Mouse (Mus musculus) forebrain, embryonic 14.5 days (tissue): ENCODE measurements around the gene Sept8. TPM values are rescaled to one million over a fixed set of nuclear protein-coding genes. Genes with fewer than 3 reads are reported as not detected.

Source experiments
- ATAC-seq: fragments of 200-750 bp; cut with Nextera tagmentation; 2 replicates; pipeline ENCODE4 v1.8.0; 2017; ENCODE audit warnings: mild to moderate bottlenecking, moderate library complexity
- DNase-seq: peaks from one replicate; pipeline ENCODE4 v3.0.0-alpha.2; 2015; ENCODE audit warnings: low spot score
- H3K27ac ChIP-seq: fragments of 300-500 bp; sonication (generic); 2 replicates; pipeline ENCODE4 v1.5.1; 2014; ENCODE audit warnings: low read depth, mild to moderate bottlenecking, control low read depth, low read length, moderate library complexity
- H3K27me3 ChIP-seq: fragments of 300-500 bp; sonication (generic); replicated peaks from 2 replicates; pipeline ENCODE4 v1.6.1; 2014; ENCODE audit warnings: low read length, control low read depth, mixed read lengths; ENCODE audit not compliant: control insufficient read depth, insufficient read depth
- H3K36me3 ChIP-seq: fragments of 300-500 bp; sonication (generic); 2 replicates; pipeline ENCODE4 v1.6.1; 2014; ENCODE audit warnings: low read length, control low read depth; ENCODE audit not compliant: control insufficient read depth, insufficient read depth
- H3K4me1 ChIP-seq: fragments of 300-500 bp; sonication (generic); 2 replicates; pipeline ENCODE4 v1.6.1; 2014; ENCODE audit warnings: antibody characterized with exemption, low read length, control low read depth; ENCODE audit not compliant: control insufficient read depth, insufficient read depth
- H3K4me2 ChIP-seq: fragments of 300-500 bp; sonication (generic); 2 replicates; pipeline ENCODE4 v1.6.1; 2014; ENCODE audit warnings: mild to moderate bottlenecking, control low read depth, low read length
- H3K4me3 ChIP-seq: fragments of 300-500 bp; sonication (generic); 2 replicates; pipeline ENCODE4 v1.5.1; 2014; ENCODE audit warnings: low read depth, low read length, control low read depth
- H3K9ac ChIP-seq: fragments of 300-500 bp; sonication (generic); 2 replicates; pipeline ENCODE4 v1.6.1; 2014; ENCODE audit warnings: mild to moderate bottlenecking, low read length, control low read depth, moderate library complexity
- H3K9me3 ChIP-seq: fragments of 300-500 bp; sonication (generic); replicated peaks from 2 replicates; pipeline ENCODE4 v1.6.1; 2016; ENCODE audit warnings: low read length, control low read depth, mixed read lengths; ENCODE audit not compliant: control insufficient read depth
- WGBS: fragments of 180-500 bp; shearing (Covaris S2); extraction: QIAGEN DNeasy Blood & Tissue Kit; methylation state at CpG from one replicate; pipeline ENCODE4 v1.1.7; 2014; 5-methylcytosine and 5-hydroxymethylcytosine counted together
- polyA plus RNA-seq: library from polyadenylated mRNA; unstranded; fragments of >200 nt; fragmentation: Nextera tagmentation; extraction: Ambion mirVana; gene quantifications from 2 replicates; pipeline ENCODE4 v1.2.1, GENCODE M21; 2014

Sept8 gene
- polyA plus RNA-seq, 1 experiment from 2014 or later = 12.3 TPM

GRCm38 (mm10) chr11:53505026-53505663 lies 13.9 kb upstream of the Sept8 start:
- Histone ChIP-seq H3K4me1 (no peaks in the 10 kb centered on the region), H3K4me3 (no peak overlapping the region), H3K27ac (no peak overlapping the region), H3K9me3 (no peaks in the 10 kb centered on the region), H3K9ac (no peak overlapping the region), H3K36me3 (no peaks in the 10 kb centered on the region), H3K4me2 (no peak overlapping the region), H3K27me3 (no peaks in the 10 kb centered on the region)
- DNase-seq = peak; percentile 70
- 57% methylated on average over 5 of the region's 5 CpGs for WGBS
- peak; percentile 55; the same call in 1 of the 2 replicates for ATAC-seq

DNA sequence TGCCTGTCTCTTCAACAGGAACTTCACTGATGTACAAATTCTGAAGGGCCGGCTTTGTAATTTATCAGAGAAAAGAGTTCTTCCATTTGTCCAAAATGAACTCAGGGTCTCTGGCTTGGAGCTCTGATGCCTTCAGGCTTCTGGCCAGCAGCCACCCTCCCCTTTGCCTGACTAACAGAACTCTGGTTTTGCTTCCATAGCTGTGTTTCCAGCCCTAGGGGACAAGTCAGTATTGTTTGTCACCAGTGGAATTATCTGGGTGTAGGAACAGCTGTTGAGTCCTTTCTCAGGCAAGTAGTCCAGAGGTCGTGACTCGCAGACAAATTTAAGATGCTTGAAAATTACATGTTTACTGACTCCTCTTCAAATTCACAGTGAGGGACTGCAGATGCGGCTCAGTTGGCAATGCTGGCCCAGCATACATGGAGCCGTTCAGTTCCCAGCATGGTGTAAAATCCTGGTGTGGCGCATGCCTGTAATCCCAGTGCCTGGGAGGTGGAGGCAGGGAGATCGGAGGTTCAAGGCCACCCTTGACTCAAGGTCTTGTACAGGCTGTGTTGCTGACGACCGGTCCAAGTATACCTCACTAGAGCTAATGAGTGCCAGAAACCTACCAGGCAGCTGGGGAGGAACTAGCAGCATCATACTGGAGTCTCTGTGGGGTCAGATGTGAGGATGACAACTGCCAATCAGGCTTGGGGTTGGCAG lies 11.8 kb upstream of the Sept8 start:
- no peak overlapping the region for H3K4me3 ChIP-seq
- WGBS = 85% methylated on average over 9 of the region's 9 CpGs
- H3K4me2 ChIP-seq = no peak overlapping the region
- H3K36me3 ChIP-seq = no peaks in the 10 kb centered on the region
- H3K27me3 ChIP-seq = no peaks in the 10 kb centered on the region
- H3K4me1 ChIP-seq = no peaks in the 10 kb centered on the region
- ATAC-seq = no peak
- no peak overlapping the region for H3K9ac ChIP-seq
- no peak overlapping the region for H3K27ac ChIP-seq
- DNase-seq = no peak
- H3K9me3 ChIP-seq = no peaks in the 10 kb centered on the region

DNA sequence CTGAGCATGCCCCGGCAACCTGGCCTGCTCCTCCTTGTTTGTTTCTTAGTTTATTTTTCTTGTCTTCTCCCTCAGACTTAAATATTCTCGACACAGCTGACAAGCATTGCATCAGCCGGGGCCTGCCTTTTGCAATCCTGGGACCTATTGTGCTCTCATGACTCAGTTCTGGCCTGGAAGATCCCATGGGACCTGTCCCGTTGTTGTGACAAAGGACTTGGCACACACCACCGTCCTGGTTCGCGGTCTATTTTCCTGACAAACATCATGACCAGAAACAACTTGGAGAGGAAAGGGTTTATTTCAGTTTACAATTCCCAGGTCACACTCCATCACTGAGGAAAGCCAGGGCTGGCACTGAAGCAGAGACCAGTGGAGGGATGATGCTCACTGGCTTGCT lies 10.9 kb upstream of the Sept8 start:
- DNase-seq = no peak
- no peak for ATAC-seq
- H3K9ac ChIP-seq = no peak overlapping the region
- no peak overlapping the region for H3K27ac ChIP-seq
- no peak overlapping the region for H3K4me2 ChIP-seq
- no peaks in the 10 kb centered on the region for H3K4me1 ChIP-seq
- WGBS = 69% methylated on average over 7 of the region's 7 CpGs
- H3K9me3 ChIP-seq = no peaks in the 10 kb centered on the region
- H3K4me3 ChIP-seq = no peak overlapping the region
- no peaks in the 10 kb centered on the region for H3K36me3 ChIP-seq
- no peaks in the 10 kb centered on the region for H3K27me3 ChIP-seq

GRCm38 (mm10) chr11:53508591-53508990 lies 10.5 kb upstream of the Sept8 start:
- Histone ChIP-seq H3K9ac (no peak overlapping the region), H3K4me2 (no peak overlapping the region), H3K36me3 (no peaks in the 10 kb centered on the region), H3K4me3 (no peak overlapping the region), H3K4me1 (no peaks in the 10 kb centered on the region), H3K27ac (no peak overlapping the region), H3K27me3 (no peaks in the 10 kb centered on the region), H3K9me3 (no peaks in the 10 kb centered on the region)
- DNase-seq = no peak
- no peak for ATAC-seq
- 55% methylated on average over 3 of the region's 3 CpGs for WGBS

DNA sequence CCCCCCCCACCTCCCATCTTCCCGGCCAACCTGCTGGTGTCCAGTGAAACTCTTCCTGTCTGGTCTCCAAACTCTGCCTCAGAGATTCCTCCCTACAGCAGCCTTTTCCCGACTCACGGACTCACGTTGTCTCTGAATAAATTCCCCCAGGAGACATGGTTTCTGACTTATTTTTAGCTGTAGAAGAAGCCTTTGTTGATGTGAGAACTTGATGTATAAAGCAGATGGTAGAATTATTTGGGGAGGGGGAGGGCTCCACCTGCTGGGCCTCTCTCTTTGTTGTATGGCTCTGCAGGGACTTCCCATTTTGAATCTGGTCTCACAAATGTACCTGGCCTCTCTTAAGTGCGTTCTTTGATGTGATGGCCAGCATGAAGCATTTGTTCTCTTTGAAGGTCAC lies 8.7 kb upstream of the Sept8 start:
- ATAC-seq (no peak), DNase-seq (peak; percentile 43)
- 57% methylated on average over 5 of the region's 5 CpGs for WGBS
- Histone ChIP-seq H3K4me3 (no peak overlapping the region), H3K27ac (no peak overlapping the region), H3K36me3 (no peaks in the 10 kb centered on the region), H3K4me2 (no peak overlapping the region), H3K4me1 (no peaks in the 10 kb centered on the region), H3K9me3 (no peaks in the 10 kb centered on the region), H3K9ac (no peak overlapping the region), H3K27me3 (no peaks in the 10 kb centered on the region)

- no peaks in the 10 kb centered on the region for H3K27me3 ChIP-seq
- no peak overlapping the region for H3K4me3 ChIP-seq
- H3K4me2 ChIP-seq = no peak overlapping the region
- DNase-seq (no peak), ATAC-seq (no peak)
- peaks cover 14% of the 10 kb centered on the region for H3K4me1 ChIP-seq
- H3K9me3 ChIP-seq = no peaks in the 10 kb centered on the region
- H3K36me3 ChIP-seq = no peaks in the 10 kb centered on the region
- no peak overlapping the region for H3K9ac ChIP-seq
- no peak overlapping the region for H3K27ac ChIP-seq
- 68% methylated on average over 8 of the region's 8 CpGs for WGBS
These were observed 2.1 kb upstream of the Sept8 start for GRCm38 (mm10) chr11:53516775-53517627.

DNA sequence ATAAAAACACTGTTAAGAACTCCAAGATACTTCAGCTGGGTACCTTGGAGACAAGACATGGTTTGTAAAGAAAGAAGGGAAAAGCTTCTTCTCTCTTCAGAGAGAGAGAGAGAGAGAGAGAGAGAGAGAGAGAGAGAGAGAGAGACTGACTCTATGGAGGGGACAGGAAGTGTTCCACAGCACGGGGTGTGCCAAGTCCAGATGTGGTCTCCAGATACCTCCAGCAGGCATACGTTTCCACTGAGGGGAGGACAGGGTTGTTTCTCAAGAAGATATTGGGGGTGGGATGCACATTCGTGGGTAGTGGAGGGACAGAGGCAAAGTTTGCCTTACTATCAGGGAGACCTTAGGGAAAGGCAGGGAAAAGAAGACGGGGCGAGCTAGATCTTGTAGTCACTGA lies 298 bp upstream of the Sept8 start:
- Histone ChIP-seq H3K27me3 (no peaks in the 10 kb centered on the region), H3K27ac (no peak overlapping the region), H3K9ac (no peak overlapping the region), H3K4me2 (no peak overlapping the region; the same call in 1 of the 2 replicates), H3K4me3 (no peak overlapping the region), H3K4me1 (peaks cover 19% of the 10 kb centered on the region), H3K9me3 (no peaks in the 10 kb centered on the region), H3K36me3 (no peaks in the 10 kb centered on the region)
- no peak for ATAC-seq
- no peak for DNase-seq
- WGBS = 65% methylated on average over 5 of the region's 5 CpGs

DNA sequence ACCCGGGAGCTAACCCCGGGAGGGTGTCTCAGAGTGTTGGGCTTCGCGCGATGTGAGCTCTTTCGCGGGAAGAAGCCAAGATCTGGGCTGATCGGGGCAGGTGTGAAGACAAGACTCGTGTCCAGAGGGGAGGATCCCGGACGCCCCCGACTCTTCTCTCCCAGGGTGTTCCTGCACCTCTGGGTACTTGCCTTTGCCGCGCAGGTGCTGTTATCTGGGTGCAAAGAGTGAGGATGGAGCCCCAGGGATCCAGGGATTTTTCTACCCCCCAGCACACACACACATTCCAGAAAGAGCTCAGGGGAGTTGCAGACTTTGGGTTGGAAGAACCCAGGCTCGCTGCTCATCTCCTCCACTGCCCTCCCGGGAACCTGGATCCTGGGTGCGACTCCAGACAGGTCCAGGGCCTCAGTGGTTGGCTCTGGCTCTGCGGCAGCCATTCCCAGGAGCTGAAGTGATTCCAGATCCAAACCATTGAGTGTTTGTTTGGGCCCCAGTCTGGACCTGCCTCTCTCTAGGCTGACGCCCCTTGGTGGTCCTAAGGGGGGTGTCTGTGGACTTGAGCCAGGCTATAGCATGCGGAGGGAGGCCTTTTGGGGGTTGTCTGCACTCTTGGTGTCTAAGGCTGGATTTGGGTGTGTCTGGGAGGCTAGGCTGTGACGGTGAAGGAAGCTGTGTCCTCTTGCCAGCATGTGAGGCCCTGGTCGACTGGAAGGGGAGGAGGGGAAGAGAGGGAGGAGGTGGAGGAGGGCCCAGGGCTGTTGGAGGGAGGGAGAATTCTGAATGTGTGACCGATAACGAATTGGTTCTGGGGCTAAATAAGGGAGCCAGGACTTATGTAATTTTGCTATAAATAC lies 1.3 kb downstream of the Sept8 start:
- Histone ChIP-seq H3K4me1 (peaks cover 19% of the 10 kb centered on the region), H3K4me2 (peak overlapping the region; percentile 76), H3K27ac (peak overlapping the region; percentile 44), H3K9ac (peak overlapping the region; percentile 84), H3K36me3 (no peaks in the 10 kb centered on the region), H3K27me3 (no peaks in the 10 kb centered on the region), H3K4me3 (peak overlapping the region; percentile 77), H3K9me3 (no peaks in the 10 kb centered on the region)
- WGBS = 1% methylated on average over 24 of the region's 24 CpGs
- DNase-seq = peak; percentile 52
- peak; percentile 18; the same call in 1 of the 2 replicates for ATAC-seq
